Mouse (Mus musculus): ENCODE data around the gene Serpinb13. TPM values are rescaled to one million over a fixed set of nuclear protein-coding genes. Genes with fewer than 3 reads are reported as not detected.
"Not testable (repeated sequence)": the region's sequence is repeated elsewhere in the genome, so short reads cannot be mapped to it uniquely, and the experiment has no call there.

Gene Serpinb13
- not detected in 2 replicates for total RNA-seq (2015; ENCODE audit: low replicate concordance)
- total RNA-seq (2017; ENCODE audit: low replicate concordance), result not detected in 2 replicates

DNA sequence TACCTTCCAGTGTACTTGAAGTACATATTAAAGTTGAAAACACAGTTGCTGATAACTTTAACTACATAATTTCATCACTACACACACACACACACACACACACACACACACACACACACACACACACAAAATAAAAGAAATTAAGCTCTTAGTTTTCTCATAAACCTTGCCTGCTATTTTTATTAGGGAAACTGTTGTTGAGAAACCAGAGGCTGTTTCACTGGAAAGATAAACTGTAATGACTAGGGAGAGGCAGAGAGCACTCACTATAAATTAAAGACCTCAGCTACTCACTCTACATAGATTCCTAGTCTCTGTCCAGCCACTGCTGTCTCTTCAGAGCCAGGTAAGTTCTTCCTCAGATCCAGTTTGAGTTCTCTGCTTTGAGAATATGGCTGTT lies at the start of gene Serpinb13:
TSS of gene Serpinb13 (plus strand) at position 301 of the 400 bp plus-strand sequence.
- ATAC-seq (replicated peaks; ENCODE audit: low FRiP score, poor library complexity, severe bottlenecking), result no peak

DNA sequence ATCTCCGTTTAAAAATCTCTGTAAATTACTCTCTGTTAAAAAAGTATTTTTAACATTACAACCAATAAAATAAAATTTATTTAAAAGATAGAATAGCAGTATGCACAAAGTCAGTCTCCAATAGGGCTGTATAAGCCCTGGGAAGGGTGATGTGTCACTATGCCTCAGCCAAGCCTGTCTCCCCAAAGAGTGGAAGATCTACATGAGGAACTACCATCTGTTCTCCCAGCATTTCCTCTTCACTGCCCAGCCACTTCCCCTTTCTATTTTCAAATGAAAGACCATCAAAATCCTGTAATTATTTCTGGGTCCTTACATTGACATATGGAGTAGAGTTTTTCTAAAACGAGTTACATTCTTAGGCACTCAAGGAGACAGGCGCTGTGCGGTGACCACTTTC lies 48.8 kb upstream of the Serpinb13 start:
- no peak for ATAC-seq (replicated peaks; ENCODE audit: low FRiP score, poor library complexity, severe bottlenecking)

GRCm38 (mm10) chr1:106933658-106934057 lies 47.1 kb upstream of the Serpinb13 start:
- ATAC-seq (replicated peaks; ENCODE audit: low FRiP score, poor library complexity, severe bottlenecking), result no peak

DNA sequence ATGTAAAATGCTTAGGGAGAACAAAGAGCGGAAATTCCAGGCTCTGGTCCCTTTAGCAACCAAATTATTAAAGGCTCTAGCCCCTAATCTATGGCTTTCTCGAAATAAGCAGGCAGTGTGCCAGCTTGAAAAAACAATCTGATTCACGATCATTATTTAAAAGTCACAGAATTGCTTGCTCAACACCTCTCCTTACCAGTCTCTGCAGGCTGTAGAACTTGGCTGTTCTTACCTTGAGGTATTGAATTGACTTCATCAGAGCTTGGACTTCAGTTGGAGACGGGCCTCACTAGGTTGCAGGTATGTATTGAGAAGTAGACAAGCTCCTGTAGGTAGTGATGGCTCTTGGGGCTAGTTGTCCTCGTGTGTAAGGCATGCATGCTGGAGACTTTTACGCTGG lies 46.5 kb upstream of the Serpinb13 start, which contains the start of gene Serpinb12:
TSS of gene Serpinb12 (plus strand) at position 185 of the 400 bp plus-strand sequence.
- ATAC-seq (replicated peaks; ENCODE audit: low FRiP score, poor library complexity, severe bottlenecking), result no peak

GRCm38 (mm10) chr1:106947217-106947616 lies 33.6 kb upstream of the Serpinb13 start:
- ATAC-seq (replicated peaks; ENCODE audit: low FRiP score, poor library complexity, severe bottlenecking), result no peak

DNA sequence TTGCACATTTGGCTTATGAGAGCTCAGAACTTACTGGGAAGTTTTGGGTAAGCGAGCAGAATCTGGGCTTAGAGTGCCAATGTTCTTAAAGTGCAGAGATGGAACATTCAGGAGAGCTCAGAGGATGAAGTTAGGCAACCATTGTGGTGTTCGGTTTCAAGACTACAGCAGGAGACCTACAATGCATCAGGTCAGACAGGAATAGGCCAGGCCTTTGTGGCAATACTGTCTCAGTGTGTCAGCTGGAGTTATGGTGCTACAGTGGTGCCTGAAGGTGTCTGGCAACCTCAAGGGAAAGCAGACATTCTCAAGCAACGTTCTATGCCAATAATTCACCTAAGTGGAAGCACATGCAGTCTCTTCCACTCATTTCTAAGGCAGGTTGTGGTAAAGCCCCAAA lies 20.8 kb upstream of the Serpinb13 start:
- ATAC-seq (replicated peaks; ENCODE audit: low FRiP score, poor library complexity, severe bottlenecking), result no peak

GRCm38 (mm10) chr1:106961023-106961422 lies 19.8 kb upstream of the Serpinb13 start:
- ATAC-seq (replicated peaks; ENCODE audit: low FRiP score, poor library complexity, severe bottlenecking), result no peak

GRCm38 (mm10) chr1:106983092-106983491 lies 2.3 kb downstream of the Serpinb13 start:
- ATAC-seq (replicated peaks; ENCODE audit: low FRiP score, poor library complexity, severe bottlenecking), result no peak

- ATAC-seq (replicated peaks; ENCODE audit: low FRiP score, poor library complexity, severe bottlenecking), result no peak
Observed at GRCm38 (mm10) chr1:106983865-106984264, 3.1 kb downstream of the Serpinb13 start.

GRCm38 (mm10) chr1:107000424-107000823 lies 19.6 kb downstream of the Serpinb13 start:
- no peak for ATAC-seq (replicated peaks; ENCODE audit: low FRiP score, poor library complexity, severe bottlenecking)

- no peak for ATAC-seq (replicated peaks; ENCODE audit: low FRiP score, poor library complexity, severe bottlenecking)
Observed at GRCm38 (mm10) chr1:107001754-107002153, 21.0 kb downstream of the Serpinb13 start.

GRCm38 (mm10) chr1:107006316-107006715 lies 25.5 kb downstream of the Serpinb13 start:
- no peak for ATAC-seq (replicated peaks; ENCODE audit: low FRiP score, poor library complexity, severe bottlenecking)

DNA sequence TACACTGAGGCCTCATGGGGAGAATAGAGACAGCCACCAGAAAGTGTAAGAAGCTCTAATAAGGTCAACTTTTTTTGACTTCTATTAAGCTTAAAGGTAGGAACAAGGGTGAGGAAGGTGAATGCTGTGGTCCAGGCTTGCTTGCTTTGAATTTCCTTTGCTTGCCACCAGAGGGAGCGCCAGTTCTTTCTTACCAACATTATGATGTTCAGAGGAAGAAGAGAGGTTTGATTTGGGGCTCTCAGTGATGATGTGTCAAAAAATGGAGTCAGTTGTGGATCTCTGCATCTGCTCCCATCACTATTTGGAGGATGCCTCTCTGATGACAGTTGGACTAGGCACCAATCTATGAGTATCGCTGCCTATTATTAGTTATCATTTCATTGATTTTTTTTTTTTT lies 33.7 kb downstream of the Serpinb13 start:
- ATAC-seq (replicated peaks; ENCODE audit: low FRiP score, poor library complexity, severe bottlenecking), result no peak

GRCm38 (mm10) chr1:107015210-107015609 lies 34.4 kb downstream of the Serpinb13 start:
- ATAC-seq (replicated peaks; ENCODE audit: low FRiP score, poor library complexity, severe bottlenecking), result no peak

DNA sequence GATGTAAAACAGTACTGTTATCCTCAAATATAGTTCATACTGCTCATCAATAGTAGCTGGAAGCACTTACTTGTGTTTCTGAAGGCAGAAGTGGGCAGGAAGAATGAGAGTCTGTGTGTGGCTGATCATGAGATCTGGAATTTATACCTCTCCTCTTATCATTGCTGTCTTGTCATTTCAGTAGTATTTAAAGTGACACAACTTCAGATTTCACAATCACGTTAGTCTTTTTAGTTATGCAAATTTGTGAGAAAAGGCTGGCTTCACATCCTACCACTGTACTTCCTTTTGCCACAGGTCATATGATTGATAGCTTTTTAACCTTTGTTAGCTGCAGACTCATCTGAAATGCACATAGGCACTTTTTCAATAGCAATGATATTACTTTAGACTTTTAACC lies 45.1 kb downstream of the Serpinb13 start:
- ATAC-seq (replicated peaks; ENCODE audit: low FRiP score, poor library complexity, severe bottlenecking), result no peak

DNA sequence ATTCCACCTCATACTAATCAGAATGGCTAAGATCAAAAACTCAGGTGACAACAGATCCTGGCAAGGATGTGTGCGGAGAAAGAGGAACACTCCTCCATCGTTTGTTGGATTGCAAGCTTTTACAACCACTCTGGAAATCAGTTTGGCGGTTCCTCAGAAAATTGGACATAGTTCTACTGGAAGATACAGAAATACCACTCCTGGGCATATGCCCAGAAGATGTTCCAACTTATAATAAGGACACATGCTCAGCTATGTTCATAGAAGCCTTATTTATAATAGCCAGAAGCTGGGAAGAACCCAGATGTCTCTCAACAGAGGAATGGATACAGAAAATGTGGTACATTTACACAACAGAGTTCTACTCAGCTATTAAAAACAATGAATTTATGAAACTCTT lies 53.5 kb downstream of the Serpinb13 start:
- ATAC-seq (replicated peaks; ENCODE audit: low FRiP score, poor library complexity, severe bottlenecking), result not testable (repeated sequence)

Other genes starting within 250 kb of the Serpinb13 start
- 1.4 and 4.2 TPM in 2 replicates for gene Kdsr, start 221.3 kb upstream of the Serpinb13 start, total RNA-seq (2015; ENCODE audit: low replicate concordance)
- 5.6 and 12.9 TPM in 2 replicates for gene Kdsr, start 221.3 kb upstream of the Serpinb13 start, total RNA-seq (2017; ENCODE audit: low replicate concordance)
- gene Vps4b, start 184.3 kb upstream of the Serpinb13 start, total RNA-seq (2015; ENCODE audit: low replicate concordance), result 32.7 and 37.5 TPM in 2 replicates
- gene Vps4b, start 184.3 kb upstream of the Serpinb13 start, total RNA-seq (2017; ENCODE audit: low replicate concordance), result 32.0 and 34.4 TPM in 2 replicates
- gene Serpinb5, start 119.8 kb upstream of the Serpinb13 start, total RNA-seq (2015; ENCODE audit: low replicate concordance), result not detected in 2 replicates
- not detected in 2 replicates for gene Serpinb5, start 119.8 kb upstream of the Serpinb13 start, total RNA-seq (2017; ENCODE audit: low replicate concordance)
- gene Serpinb12, start 46.5 kb upstream of the Serpinb13 start, total RNA-seq (2015; ENCODE audit: low replicate concordance), result not detected in 2 replicates
- not detected in 2 replicates for gene Serpinb12, start 46.5 kb upstream of the Serpinb13 start, total RNA-seq (2017; ENCODE audit: low replicate concordance)
- not detected in 2 replicates for gene Serpinb3a, start 71.3 kb downstream of the Serpinb13 start, total RNA-seq (2015; ENCODE audit: low replicate concordance)
- gene Serpinb3a, start 71.3 kb downstream of the Serpinb13 start, total RNA-seq (2017; ENCODE audit: low replicate concordance), result not detected in 2 replicates
- gene Serpinb3d, start 102.5 kb downstream of the Serpinb13 start, total RNA-seq (2015; ENCODE audit: low replicate concordance), result not detected in 2 replicates
- gene Serpinb3d, start 102.5 kb downstream of the Serpinb13 start, total RNA-seq (2017; ENCODE audit: low replicate concordance), result not detected in 2 replicates